Mouse (Mus musculus) right cerebral cortex, postnatal 14 days (tissue): ENCODE measurements at regions not wholly inside any gene's neighbourhood (a gene's known extent, or its start where the extent isn't known, plus 50 kb on each side); places are given as distances from the start of the nearest gene placed in this dataset.
A peak's percentile ranks its signal among the peaks of the same experiment; 100 is the strongest.

Experiments
- DNase-seq: peaks from one replicate; pipeline ENCODE4 v3.0.0; 2022

GRCm38 (mm10) chr1:130309746-130310145, 113.1 kb downstream of the Cd55b start:
- no peak for DNase-seq

DNA sequence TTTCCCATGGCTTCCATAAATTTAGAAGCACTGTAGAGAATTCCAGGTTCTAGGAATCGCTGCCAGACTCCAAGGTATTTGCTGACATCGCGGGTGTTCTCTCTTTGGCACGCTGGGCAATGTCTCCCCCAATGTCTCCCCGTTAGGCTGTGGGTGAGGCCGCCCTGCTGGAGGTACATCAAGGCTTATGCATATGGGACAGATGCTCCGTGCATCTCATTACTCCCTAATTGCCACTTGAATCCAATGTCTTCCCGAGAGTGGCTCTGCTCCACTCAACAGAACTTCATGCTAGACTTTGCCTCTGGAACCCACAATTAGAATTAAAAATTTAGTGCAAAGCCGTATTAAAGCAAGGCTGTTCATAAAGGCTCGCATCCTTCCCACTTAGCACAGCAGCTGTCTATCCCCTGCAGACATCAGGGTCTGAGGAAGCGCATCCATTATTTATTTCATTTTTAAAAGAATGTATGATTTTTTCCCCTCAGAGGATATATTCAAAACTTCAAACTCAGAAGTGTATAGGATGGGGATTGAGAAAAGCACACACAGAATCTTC, 120.9 kb downstream of the Cd55b start:
- no peak for DNase-seq

- no peak for DNase-seq
These were observed 122.6 kb downstream of the Cd55b start for GRCm38 (mm10) chr1:130300065-130300815.

DNA sequence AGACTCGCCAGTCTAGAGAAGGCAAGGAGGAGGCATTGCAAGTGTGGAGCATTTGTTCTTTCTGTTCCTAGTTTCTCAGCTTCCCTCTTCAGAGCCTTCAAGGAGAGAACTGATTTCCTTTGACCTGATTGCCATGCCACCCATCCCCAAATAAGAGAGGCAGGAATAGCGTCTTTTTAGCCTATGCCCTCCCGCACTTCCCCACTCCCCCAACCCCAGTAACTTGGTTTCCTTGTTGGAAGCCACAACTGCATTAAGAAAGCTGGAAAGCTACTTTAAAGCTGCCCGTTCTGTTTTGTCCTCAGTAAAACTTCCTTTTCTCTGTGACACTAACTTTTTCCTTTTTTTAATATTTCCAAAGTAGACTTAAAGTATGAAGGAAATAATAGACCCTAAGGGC, 123.2 kb downstream of the Cd55b start:
- no peak for DNase-seq

- DNase-seq, result no peak
These were observed 123.7 kb downstream of the Cd55b start for GRCm38 (mm10) chr1:130299069-130299468.

GRCm38 (mm10) chr1:130298636-130299035, 124.2 kb downstream of the Cd55b start:
- no peak for DNase-seq

DNA sequence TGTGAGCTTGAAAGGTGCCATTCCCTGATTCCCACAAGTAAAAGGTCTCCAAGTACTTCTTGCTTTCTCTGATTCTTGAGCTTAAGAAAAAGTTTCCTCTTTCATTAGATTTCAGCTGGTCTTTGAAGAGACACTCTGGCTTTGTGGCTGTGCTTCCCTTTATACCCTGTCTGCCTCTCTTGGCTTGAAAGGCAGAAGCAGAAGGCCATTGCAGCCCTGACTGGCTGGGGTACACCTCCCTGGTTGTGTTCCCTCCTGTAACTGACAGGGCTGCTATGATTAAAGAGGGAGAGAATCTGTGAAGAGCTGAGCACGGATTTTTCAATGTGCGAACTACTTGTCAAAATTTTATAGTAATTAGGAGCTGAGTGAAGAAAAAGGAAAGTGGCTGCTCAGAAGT, 125.3 kb downstream of the Cd55b start:
- DNase-seq, result no peak

- DNase-seq, result peak; percentile 17
These were observed 136.9 kb downstream of the Cd55b start for GRCm38 (mm10) chr1:130285882-130286281.

DNA sequence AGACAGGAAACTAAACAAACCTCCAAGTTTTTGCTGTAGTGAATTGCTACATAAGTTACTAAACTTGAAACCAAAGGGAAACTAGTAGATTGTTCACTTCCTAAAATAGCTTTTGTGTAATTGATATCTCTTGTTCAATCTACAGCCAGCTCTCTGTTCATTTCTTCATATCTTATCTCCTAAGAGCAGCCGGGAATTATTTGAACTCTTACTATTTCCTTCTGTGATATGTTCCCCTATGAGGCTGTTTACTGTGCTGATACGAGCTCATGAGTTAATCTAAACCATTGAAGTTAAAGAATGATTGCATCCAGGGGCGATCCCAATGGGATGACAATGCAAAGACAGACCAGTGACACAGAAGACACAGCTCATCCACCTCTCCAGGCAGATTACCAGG, 140.7 kb downstream of the Cd55b start:
- no peak for DNase-seq

- DNase-seq, result no peak
These were observed 143.6 kb downstream of the Cd55b start for GRCm38 (mm10) chr1:130279180-130279579.

DNA sequence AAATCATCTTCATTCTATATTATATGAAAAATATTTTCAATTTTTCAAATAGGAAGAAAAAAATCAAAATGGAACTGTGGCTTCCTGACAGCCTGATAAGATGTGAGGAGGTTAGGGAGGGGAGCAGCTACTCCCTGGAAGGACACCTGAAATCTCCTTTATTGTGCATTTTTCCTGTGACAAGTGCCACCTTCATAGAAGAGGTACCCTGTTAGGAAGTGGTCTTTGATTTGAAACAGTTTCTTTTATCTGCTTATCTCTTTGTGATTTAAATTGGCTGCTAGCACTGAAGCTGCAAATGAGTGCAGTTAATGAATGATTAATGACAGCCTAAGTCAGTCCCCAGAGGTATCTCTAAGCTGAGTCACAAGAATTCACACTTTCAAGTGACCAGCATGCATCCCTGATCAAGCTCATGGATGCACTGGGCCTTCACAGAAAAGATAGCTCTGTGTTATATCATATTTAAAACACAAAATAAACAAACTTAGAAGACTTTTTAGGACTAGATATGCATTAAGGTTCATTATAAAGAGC, 144.7 kb downstream of the Cd55b start:
- DNase-seq, result no peak

DNA sequence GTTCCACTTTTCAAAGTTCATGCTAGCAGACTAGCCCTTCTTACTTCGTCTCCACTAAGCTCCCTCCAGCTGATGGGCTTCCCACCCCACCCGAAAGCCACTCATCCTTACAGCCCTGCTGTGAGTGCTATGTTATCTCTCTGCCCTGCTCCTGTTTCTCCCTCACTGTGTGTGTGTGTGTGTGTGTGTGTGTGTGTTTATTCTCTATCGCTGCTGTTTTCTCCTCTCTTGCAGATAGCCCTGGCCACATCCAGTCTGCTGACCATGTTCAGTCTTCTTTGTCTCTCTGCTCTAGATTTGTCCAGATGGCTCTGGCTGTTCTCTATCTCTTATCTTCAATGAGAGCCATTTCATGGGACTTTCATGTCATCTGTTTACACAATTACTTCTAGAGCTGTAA, 145.9 kb downstream of the Cd55b start:
- DNase-seq, result no peak

GRCm38 (mm10) chr1:130276005-130276404, 146.8 kb downstream of the Cd55b start:
- DNase-seq, result no peak

DNA sequence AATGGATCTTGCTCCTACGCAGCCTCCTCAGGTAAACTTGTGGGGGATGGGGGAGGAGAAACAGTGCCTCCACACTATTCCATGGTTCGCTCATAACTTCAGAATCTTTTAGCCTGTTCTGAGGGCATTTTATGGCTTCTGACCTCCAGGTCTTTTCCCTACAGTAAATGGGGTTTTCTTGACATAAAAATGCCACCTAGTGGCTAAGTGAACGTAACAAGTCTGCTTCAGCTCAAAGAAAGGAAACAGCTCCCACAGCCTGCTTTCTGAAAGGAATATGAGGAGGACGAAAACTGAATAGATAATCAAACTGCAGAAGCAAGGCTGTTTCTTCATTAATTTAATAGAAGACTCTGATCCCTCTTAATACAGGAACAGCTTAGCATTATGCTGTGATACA, 148.3 kb downstream of the Cd55b start:
- DNase-seq, result no peak

DNA sequence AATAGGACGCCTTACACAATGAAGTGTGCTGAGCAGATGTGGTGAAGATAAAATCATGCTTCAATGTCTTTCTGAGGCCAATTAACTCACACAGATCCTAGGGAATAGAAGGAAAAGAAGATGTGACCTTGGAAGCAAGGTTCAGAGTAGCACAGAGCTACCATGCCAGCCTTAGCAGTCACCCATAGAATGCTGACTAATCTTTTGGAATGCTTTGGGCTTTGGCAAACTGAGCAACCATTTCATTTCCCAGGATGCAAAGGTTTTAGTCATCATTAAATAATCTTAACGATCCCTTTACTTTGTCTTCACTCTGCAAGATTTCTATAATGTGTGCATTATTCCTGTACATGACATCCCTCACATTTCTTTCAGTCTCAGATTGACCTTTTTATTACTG, 152.4 kb downstream of the Cd55b start:
- DNase-seq, result no peak
